Comparison of ENCODE assay signal across 23 mouse cellular contexts in genomic region chr8:87496511-87496910, GRCm38 (mm10). TPM values are rescaled to one million over a fixed set of nuclear protein-coding genes. Genes with fewer than 3 reads are reported as not detected.
"Had no signal": no experiment of that assay in that cellular context is flagged by ENCODE, and none has a peak within 500 bp of the region (broad histone marks: within the 10 kb centered on the region; RNA-seq: fewer than 3 reads in every experiment).

No protein-coding gene starts in this region.

- H3K4me3 ChIP-seq: layer of hippocampus, adult 2 months; megakaryocyte, embryonic 14.5 days; midbrain, embryonic 10.5 days; midbrain, embryonic 13.5 days; neural tube, embryonic 12.5 days; neural tube, embryonic 15.5 days; stomach, embryonic 15.5 days had no signal

- H3K4me1 ChIP-seq: megakaryocyte, embryonic 14.5 days; midbrain, embryonic 13.5 days; neural tube, embryonic 12.5 days; neural tube, embryonic 15.5 days; stomach, embryonic 15.5 days had no signal

- H3K36me3 ChIP-seq: midbrain, embryonic 10.5 days; midbrain, embryonic 13.5 days; neural tube, embryonic 12.5 days; neural tube, embryonic 15.5 days; stomach, embryonic 15.5 days had no signal

- H3K27ac ChIP-seq: layer of hippocampus, adult 2 months; liver, embryonic 14.5 days; midbrain, embryonic 10.5 days; midbrain, embryonic 13.5 days; neural tube, embryonic 12.5 days; neural tube, embryonic 15.5 days; stomach, embryonic 15.5 days had no signal

- H3K27me3 ChIP-seq: midbrain, embryonic 13.5 days; neural tube, embryonic 12.5 days; neural tube, embryonic 15.5 days; stomach, embryonic 15.5 days had no signal

- DNase-seq: kidney, adult 18-20 months; kidney, adult 9 months; kidney, postnatal 14 days; kidney, postnatal 4 days; layer of hippocampus, adult 9-11 months; liver, postnatal 0 days; lung, embryonic 14.5 days; right cerebral cortex, postnatal 25 days; spleen, adult 18-20 months; thymus, adult 2 months; thymus, postnatal 14 days; thymus, postnatal 4 days had no signal

- H3K9me3 ChIP-seq: megakaryocyte, embryonic 14.5 days; midbrain, embryonic 10.5 days; midbrain, embryonic 13.5 days; neural tube, embryonic 12.5 days; neural tube, embryonic 15.5 days; stomach, embryonic 15.5 days had no signal

- H3K4me2 ChIP-seq: lung, embryonic 14.5 days; midbrain, embryonic 13.5 days; neural tube, embryonic 12.5 days; neural tube, embryonic 15.5 days; stomach, embryonic 15.5 days had no signal

RNA-seq across cellular contexts. Expression of gene Cbln1, which starts 24.1 kb away (rescaled TPM):
- polyA plus RNA-seq: kidney, embryonic 16.5 days; liver, adult 2 months; liver, postnatal 0 days; lung, embryonic 14.5 days; lung, postnatal 0 days had no signal
